Comparison of ENCODE assay signal across 13 mouse cellular contexts in the genomic region with DNA sequence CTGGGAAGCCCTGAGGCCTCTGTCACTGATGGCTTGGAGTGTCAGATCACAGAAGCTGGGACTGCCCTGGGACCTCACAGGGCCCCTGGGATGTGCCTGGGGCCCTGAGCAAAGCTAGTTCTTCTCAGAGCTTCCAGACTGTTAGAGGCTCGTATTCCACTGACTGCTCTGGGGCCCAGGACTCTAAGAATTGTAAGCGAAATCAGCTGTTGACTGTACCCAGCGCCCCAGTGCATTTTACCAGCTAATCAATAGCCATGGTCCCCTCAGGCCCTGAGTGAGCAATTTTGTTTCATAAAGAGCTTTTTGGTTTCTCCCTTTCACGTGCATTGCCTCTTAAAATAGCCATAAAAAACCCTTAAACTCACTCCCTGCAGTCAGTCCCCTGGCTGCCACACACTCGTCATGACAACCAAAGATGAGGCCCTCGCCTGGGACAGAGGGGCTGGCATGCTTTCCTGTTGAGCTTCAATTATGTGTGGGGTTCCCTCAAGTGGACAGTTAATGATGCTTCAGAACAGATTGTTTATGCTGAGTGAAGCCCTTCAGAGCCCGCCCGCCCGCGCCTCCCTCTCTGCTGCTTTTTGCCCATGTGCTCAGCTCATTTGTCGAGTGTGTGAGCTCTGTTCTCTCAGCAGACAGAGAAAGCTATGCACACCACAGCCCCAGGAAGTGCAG. TPM values are rescaled to one million over a fixed set of nuclear protein-coding genes. Genes with fewer than 3 reads are reported as not detected.
DNase-seq lines count a peak whose midpoint lies in the region; ATAC-seq lines count a peak whose summit lies in the region.
"Had no signal": no experiment of that assay in that cellular context is flagged by ENCODE, and none has a peak within 500 bp of the region (broad histone marks: within the 10 kb centered on the region; RNA-seq: fewer than 3 reads in every experiment).

No protein-coding gene starts in this region.

- H3K9ac ChIP-seq in embryonic facial prominence, embryonic 14.5 days (ENCODE audit: low read depth, low read length), result no peak overlapping the region
- H3K9ac ChIP-seq in hindbrain, embryonic 16.5 days (ENCODE audit: low read depth, low read length), result 0 out of 2 replicates have a peak overlapping the region, but pooled peaks have one; percentile 6
- H3K9ac ChIP-seq in neural tube, embryonic 13.5 days, result no peak overlapping the region
- H3K9ac ChIP-seq: neural tube, embryonic 12.5 days had no signal

- peak; percentile 31 to 50 for DNase-seq in layer of hippocampus, adult 18-20 months (ENCODE audit: low spot score in 2 of 2)
- no peak for DNase-seq in layer of hippocampus, postnatal 25 days (ENCODE audit: extremely low spot score in 1 of 2, low spot score in 1 of 2)
- DNase-seq in embryonic facial prominence, embryonic 14.5 days (ENCODE audit: low spot score), result peak; percentile 65
- no peak for DNase-seq in spleen, postnatal 14 days (ENCODE audit: low spot score in 2 of 2)
- no peak for DNase-seq in frontal cortex, postnatal 25 days (ENCODE audit: low spot score in 2 of 2)
- no peak for DNase-seq in testis, postnatal 10 days (ENCODE audit: low spot score)
- DNase-seq: thymus, postnatal 25 days had no signal

- peak; percentile 76; the same call in 1 of the 2 replicates for ATAC-seq in embryonic facial prominence, embryonic 14.5 days (ENCODE audit: low read depth)
- ATAC-seq in hindbrain, embryonic 16.5 days, result peak; percentile 90
- peak; percentile 83 for ATAC-seq in neural tube, embryonic 13.5 days (ENCODE audit: low read depth)

- H3K36me3 ChIP-seq in embryonic facial prominence, embryonic 14.5 days (ENCODE audit: control insufficient read depth, insufficient read depth, low read length), result peaks cover 16% of the 10 kb centered on the region; the same call in 1 of the 2 replicates
- peaks cover 2% of the 10 kb centered on the region; the same call in 1 of the 2 replicates for H3K36me3 ChIP-seq in hindbrain, embryonic 16.5 days (ENCODE audit: control insufficient read depth, insufficient read depth, low read length)
- peaks cover 22% of the 10 kb centered on the region for H3K36me3 ChIP-seq in neural tube, embryonic 13.5 days

- H3K4me2 ChIP-seq in embryonic facial prominence, embryonic 14.5 days (ENCODE audit: low read depth, low read length), result no peak overlapping the region
- H3K4me2 ChIP-seq in hindbrain, embryonic 16.5 days (ENCODE audit: low read length), result no peak overlapping the region
- H3K4me2 ChIP-seq in neural tube, embryonic 13.5 days, result no peak overlapping the region
- H3K4me2 ChIP-seq: neural tube, embryonic 12.5 days had no signal

- H3K27me3 ChIP-seq in embryonic facial prominence, embryonic 14.5 days (replicated peaks; ENCODE audit: control insufficient read depth, insufficient read depth, low read length), result no peaks in the 10 kb centered on the region
- no peaks in the 10 kb centered on the region for H3K27me3 ChIP-seq in hindbrain, embryonic 16.5 days (replicated peaks; ENCODE audit: control insufficient read depth, insufficient read depth, low read length)
- no peaks in the 10 kb centered on the region for H3K27me3 ChIP-seq in neural tube, embryonic 13.5 days
- H3K27me3 ChIP-seq: neural tube, embryonic 12.5 days had no signal

- H3K4me3 ChIP-seq in embryonic facial prominence, embryonic 14.5 days (ENCODE audit: low read depth, low read length), result no peak overlapping the region
- H3K4me3 ChIP-seq in hindbrain, embryonic 16.5 days (ENCODE audit: low read length), result no peak overlapping the region
- no peak overlapping the region for H3K4me3 ChIP-seq in neural tube, embryonic 13.5 days
- H3K4me3 ChIP-seq: left cerebral cortex, adult 2 months; neural tube, embryonic 12.5 days had no signal

- H3K4me1 ChIP-seq in embryonic facial prominence, embryonic 14.5 days (ENCODE audit: control insufficient read depth, insufficient read depth, low read length), result no peaks in the 10 kb centered on the region
- H3K4me1 ChIP-seq in hindbrain, embryonic 16.5 days (ENCODE audit: control insufficient read depth, insufficient read depth, low read depth, low read length), result peaks cover 10% of the 10 kb centered on the region
- H3K4me1 ChIP-seq in neural tube, embryonic 13.5 days (replicated peaks), result peaks cover 19% of the 10 kb centered on the region

- WGBS in embryonic facial prominence, embryonic 14.5 days, result 65% methylated on average over 11 of the region's 11 CpGs
- WGBS in hindbrain, embryonic 16.5 days, result 31% methylated on average over 11 of the region's 11 CpGs
- 19% methylated on average over 11 of the region's 11 CpGs for WGBS in neural tube, embryonic 13.5 days

- H3K9me3 ChIP-seq in embryonic facial prominence, embryonic 14.5 days (ENCODE audit: control insufficient read depth, low read length), result no peaks in the 10 kb centered on the region
- no peaks in the 10 kb centered on the region for H3K9me3 ChIP-seq in hindbrain, embryonic 16.5 days (ENCODE audit: control insufficient read depth, low read length)
- H3K9me3 ChIP-seq in neural tube, embryonic 13.5 days, result no peaks in the 10 kb centered on the region
- H3K9me3 ChIP-seq: G1E; neural tube, embryonic 12.5 days had no signal

- 0 out of 2 replicates have a peak overlapping the region, but pooled peaks have one; percentile 29 for H3K27ac ChIP-seq in embryonic facial prominence, embryonic 14.5 days (replicated peaks; ENCODE audit: low read depth, low read length)
- peak overlapping the region; percentile 69 for H3K27ac ChIP-seq in hindbrain, embryonic 16.5 days (ENCODE audit: low read depth, low read length)
- H3K27ac ChIP-seq in neural tube, embryonic 13.5 days (replicated peaks), result peak overlapping the region; percentile 71
- H3K27ac ChIP-seq: left cerebral cortex, adult 2 months; neural tube, embryonic 12.5 days had no signal

RNA-seq across cellular contexts. Expression of a gene that starts 25.2 kb away (rescaled TPM):
- total RNA-seq in layer of hippocampus, adult 18-20 months (2021), result 10 to 100 TPM; 46.2 to 47.2 TPM
- 10 to 100 TPM; 38.4 to 39.7 TPM for total RNA-seq in layer of hippocampus, postnatal 25 days (2021)
- polyA plus RNA-seq in embryonic facial prominence, embryonic 14.5 days (2014; fragmentation: Nextera tagmentation; extraction: Ambion mirVana), result 66.0 and 68.1 TPM in 2 replicates
- polyA plus RNA-seq in hindbrain, embryonic 16.5 days (2015; fragmentation: Nextera tagmentation; extraction: Ambion mirVana), result 82.0 and 82.5 TPM in 2 replicates
- polyA plus RNA-seq in neural tube, embryonic 13.5 days (2015; fragmentation: Nextera tagmentation; extraction: Ambion mirVana), result 75.5 and 94.0 TPM in 2 replicates

RNA-seq across cellular contexts. Expression of a gene that starts 25.3 kb away (rescaled TPM):
- 1 to 10 TPM; 3.0 to 3.2 TPM for total RNA-seq in layer of hippocampus, adult 18-20 months (2021)
- 1 to 10 TPM; 2.6 to 5.0 TPM for total RNA-seq in layer of hippocampus, postnatal 25 days (2021)
- polyA plus RNA-seq in embryonic facial prominence, embryonic 14.5 days (2014; fragmentation: Nextera tagmentation; extraction: Ambion mirVana), result 2.2 and 2.6 TPM in 2 replicates
- polyA plus RNA-seq in hindbrain, embryonic 16.5 days (2015; fragmentation: Nextera tagmentation; extraction: Ambion mirVana), result 1.8 and 2.3 TPM in 2 replicates
- polyA plus RNA-seq in neural tube, embryonic 13.5 days (2015; fragmentation: Nextera tagmentation; extraction: Ambion mirVana), result 2.3 and 3.7 TPM in 2 replicates

RNA-seq across cellular contexts. Expression of a gene that starts 37.2 kb away (rescaled TPM):
- not detected for total RNA-seq in layer of hippocampus, adult 18-20 months (2021)
- total RNA-seq in layer of hippocampus, postnatal 25 days (2021), result under 1 TPM in 1 of 2 experiments, not detected in 1; 0.44 TPM
- polyA plus RNA-seq in embryonic facial prominence, embryonic 14.5 days (2014; fragmentation: Nextera tagmentation; extraction: Ambion mirVana), result 0.18 and 0.30 TPM in 2 replicates
- 0.76 and 1.0 TPM in 2 replicates for polyA plus RNA-seq in hindbrain, embryonic 16.5 days (2015; fragmentation: Nextera tagmentation; extraction: Ambion mirVana)
- polyA plus RNA-seq in neural tube, embryonic 13.5 days (2015; fragmentation: Nextera tagmentation; extraction: Ambion mirVana), result 1.1 and 1.9 TPM in 2 replicates
- total RNA-seq: gastrocnemius, adult 18-20 months; left cerebral cortex, adult 2 months had no signal
- polyA plus RNA-seq: G1E had no signal

RNA-seq across cellular contexts. Expression of a gene that starts 39.8 kb away (rescaled TPM):
- total RNA-seq in layer of hippocampus, adult 18-20 months (2021), result 10 to 100 TPM; 37.8 to 41.4 TPM
- 10 to 100 TPM; 43.4 to 45.7 TPM for total RNA-seq in layer of hippocampus, postnatal 25 days (2021)
- 12.3 and 12.6 TPM in 2 replicates for polyA plus RNA-seq in embryonic facial prominence, embryonic 14.5 days (2014; fragmentation: Nextera tagmentation; extraction: Ambion mirVana)
- 26.5 and 33.2 TPM in 2 replicates for polyA plus RNA-seq in hindbrain, embryonic 16.5 days (2015; fragmentation: Nextera tagmentation; extraction: Ambion mirVana)
- polyA plus RNA-seq in neural tube, embryonic 13.5 days (2015; fragmentation: Nextera tagmentation; extraction: Ambion mirVana), result 24.4 and 24.7 TPM in 2 replicates

RNA-seq across cellular contexts. Expression of a gene that starts 39.9 kb away (rescaled TPM):
- total RNA-seq in layer of hippocampus, adult 18-20 months (2021), result not detected
- total RNA-seq in layer of hippocampus, postnatal 25 days (2021), result not detected
- polyA plus RNA-seq in embryonic facial prominence, embryonic 14.5 days (2014; fragmentation: Nextera tagmentation; extraction: Ambion mirVana), result not detected in 2 replicates
- not detected in 2 replicates for polyA plus RNA-seq in hindbrain, embryonic 16.5 days (2015; fragmentation: Nextera tagmentation; extraction: Ambion mirVana)
- polyA plus RNA-seq in neural tube, embryonic 13.5 days (2015; fragmentation: Nextera tagmentation; extraction: Ambion mirVana), result not detected in 2 replicates
- total RNA-seq: gastrocnemius, adult 18-20 months; left cerebral cortex, adult 2 months had no signal
- polyA plus RNA-seq: G1E; neural tube, embryonic 12.5 days had no signal

Comparison
In these comparisons a context has a peak if more than half of its experiments do, and no peak if none do; other contexts are left out.
1. DNase-seq: peak in layer of hippocampus, adult 18-20 months (2 of 2) and embryonic facial prominence, embryonic 14.5 days (single experiment); none in layer of hippocampus, postnatal 25 days (0 of 2), spleen, postnatal 14 days (0 of 2), frontal cortex, postnatal 25 days (0 of 2) and testis, postnatal 10 days (single experiment).
2. Peak in every context shown above with its lines, with median percentiles within 50 percentile points of each other: ATAC-seq and H3K27ac ChIP-seq.